19 mouse cellular contexts compared by ENCODE assay signal in the genomic region with DNA sequence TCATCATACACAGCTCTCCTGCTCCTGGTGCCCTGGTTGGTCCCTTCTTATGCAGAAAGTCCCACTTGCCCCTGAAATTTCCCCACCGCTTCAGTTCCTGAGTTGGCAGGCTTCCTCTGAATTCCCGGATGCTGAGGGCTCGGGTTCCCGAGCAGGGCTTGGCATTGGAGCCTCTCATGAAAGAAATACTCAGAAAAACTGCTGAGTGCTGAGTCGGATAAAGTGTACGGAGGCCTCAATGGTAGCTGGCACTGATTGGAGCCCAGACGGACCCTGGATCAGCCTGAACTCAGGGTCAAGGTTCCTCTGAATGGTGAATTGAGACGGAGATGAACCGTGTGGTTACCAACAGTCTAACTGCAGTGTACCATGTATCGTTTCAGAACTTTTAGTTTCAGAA. TPM values are rescaled to one million over a fixed set of nuclear protein-coding genes. Genes with fewer than 3 reads are reported as not detected.
DNase-seq lines count a peak whose midpoint lies in the region; ATAC-seq and TF ChIP-seq lines count a peak whose summit lies in the region.
"Had no signal": no experiment of that assay in that cellular context is flagged by ENCODE, and none has a peak within 500 bp of the region (broad histone marks: within the 10 kb centered on the region; RNA-seq: fewer than 3 reads in every experiment).

No protein-coding gene starts in this region.

- peak; percentile 65 for DNase-seq in gastrocnemius, adult 2 months
- no peak for DNase-seq in gastrocnemius, postnatal 4 days (ENCODE audit: low spot score in 2 of 2)
- no peak for DNase-seq in liver, embryonic 11.5 days (ENCODE audit: low spot score)
- peak; percentile 57 for DNase-seq in embryonic facial prominence, embryonic 14.5 days (ENCODE audit: low spot score)
- peak; percentile 36 for DNase-seq in kidney, postnatal 10 days
- no peak for DNase-seq in MN1 (ENCODE audit: low spot score)
- no peak for DNase-seq in cerebellum, adult 9-10 months
- DNase-seq: adrenal gland, adult 2 months; B cell, adult 2 months; cerebellum, postnatal 25 days; embryo, embryonic 11 days; thymus, postnatal 25 days had no signal

- peaks cover 28% of the 10 kb centered on the region for H3K4me1 ChIP-seq in liver, embryonic 15.5 days (replicated peaks)
- 0 out of 2 replicates have a peak, but pooled peaks cover 3% of the 10 kb centered on the region for H3K4me1 ChIP-seq in liver, embryonic 11.5 days (replicated peaks; ENCODE audit: control insufficient read depth, insufficient read depth, low read length)
- H3K4me1 ChIP-seq in embryonic facial prominence, embryonic 14.5 days (ENCODE audit: control insufficient read depth, insufficient read depth, low read length): no peaks in the 10 kb centered on the region
- H3K4me1 ChIP-seq: forebrain, embryonic 13.5 days; hindbrain, embryonic 13.5 days; lung, embryonic 15.5 days; midbrain, embryonic 12.5 days; neural tube, embryonic 13.5 days had no signal

- ATAC-seq in liver, embryonic 15.5 days (ENCODE audit: insufficient read depth): no peak
- ATAC-seq in liver, embryonic 11.5 days (replicated peaks; ENCODE audit: low FRiP score): no peak
- ATAC-seq in embryonic facial prominence, embryonic 14.5 days (ENCODE audit: low read depth): no peak
- ATAC-seq: forebrain, embryonic 13.5 days had no signal

- no peaks in the 10 kb centered on the region for H3K9me3 ChIP-seq in liver, embryonic 15.5 days (replicated peaks)
- no peaks in the 10 kb centered on the region for H3K9me3 ChIP-seq in liver, embryonic 11.5 days (ENCODE audit: control insufficient read depth, low read length)
- no peaks in the 10 kb centered on the region for H3K9me3 ChIP-seq in embryonic facial prominence, embryonic 14.5 days (ENCODE audit: control insufficient read depth, low read length)
- H3K9me3 ChIP-seq: forebrain, embryonic 13.5 days; heart, embryonic 12.5 days; hindbrain, embryonic 13.5 days; lung, embryonic 15.5 days; midbrain, embryonic 12.5 days; neural tube, embryonic 13.5 days had no signal

- peak overlapping the region; percentile 63 for H3K27ac ChIP-seq in gastrocnemius, adult 2 months
- 0 out of 2 replicates have a peak overlapping the region, but pooled peaks have one; percentile 29 for H3K27ac ChIP-seq in liver, embryonic 15.5 days (replicated peaks)
- H3K27ac ChIP-seq in liver, embryonic 11.5 days (ENCODE audit: low read depth, low read length): no peak overlapping the region
- H3K27ac ChIP-seq in embryonic facial prominence, embryonic 14.5 days (replicated peaks; ENCODE audit: low read depth, low read length): no peak overlapping the region
- H3K27ac ChIP-seq: forebrain, embryonic 13.5 days; hindbrain, embryonic 13.5 days; lung, embryonic 15.5 days; midbrain, embryonic 12.5 days; neural tube, embryonic 13.5 days had no signal

- intact Hi-C loops in gastrocnemius, adult 2 months (cut with DNase I): no loop called here

- no peak overlapping the region for H3K9ac ChIP-seq in liver, embryonic 15.5 days
- H3K9ac ChIP-seq in liver, embryonic 11.5 days (ENCODE audit: low read depth, low read length): no peak overlapping the region
- peak overlapping the region; percentile 19; the same call in 1 of the 2 replicates for H3K9ac ChIP-seq in embryonic facial prominence, embryonic 14.5 days (ENCODE audit: low read depth, low read length)
- H3K9ac ChIP-seq: forebrain, embryonic 13.5 days; heart, embryonic 12.5 days; hindbrain, embryonic 13.5 days; lung, embryonic 15.5 days; midbrain, embryonic 12.5 days; neural tube, embryonic 13.5 days had no signal

- WGBS in liver, embryonic 15.5 days (ENCODE audit: insufficient replicate concordance): 67% methylated on average over 10 of the region's 10 CpGs
- WGBS in liver, embryonic 11.5 days: 75% methylated on average over 10 of the region's 10 CpGs
- WGBS in embryonic facial prominence, embryonic 14.5 days: 58% methylated on average over 10 of the region's 10 CpGs

- no peaks in the 10 kb centered on the region for H3K36me3 ChIP-seq in liver, embryonic 15.5 days (replicated peaks)
- no peaks in the 10 kb centered on the region for H3K36me3 ChIP-seq in liver, embryonic 11.5 days (ENCODE audit: control insufficient read depth, insufficient read depth, low read length)
- H3K36me3 ChIP-seq in embryonic facial prominence, embryonic 14.5 days (ENCODE audit: control insufficient read depth, insufficient read depth, low read length): no peaks in the 10 kb centered on the region
- H3K36me3 ChIP-seq: heart, embryonic 12.5 days; hindbrain, embryonic 13.5 days; lung, embryonic 15.5 days; midbrain, embryonic 12.5 days; neural tube, embryonic 13.5 days had no signal

- H3K4me2 ChIP-seq in liver, embryonic 15.5 days: no peak overlapping the region
- H3K4me2 ChIP-seq in liver, embryonic 11.5 days: no peak overlapping the region
- H3K4me2 ChIP-seq in embryonic facial prominence, embryonic 14.5 days (ENCODE audit: low read depth, low read length): no peak overlapping the region
- H3K4me2 ChIP-seq: forebrain, embryonic 13.5 days; heart, embryonic 12.5 days; hindbrain, embryonic 13.5 days; lung, embryonic 15.5 days; midbrain, embryonic 12.5 days; neural tube, embryonic 13.5 days had no signal

- H3K27me3 ChIP-seq in liver, embryonic 15.5 days: no peaks in the 10 kb centered on the region
- H3K27me3 ChIP-seq in liver, embryonic 11.5 days (replicated peaks; ENCODE audit: control insufficient read depth, insufficient read depth, low read length): no peaks in the 10 kb centered on the region
- no peaks in the 10 kb centered on the region for H3K27me3 ChIP-seq in embryonic facial prominence, embryonic 14.5 days (replicated peaks; ENCODE audit: control insufficient read depth, insufficient read depth, low read length)
- H3K27me3 ChIP-seq: forebrain, embryonic 13.5 days; heart, embryonic 12.5 days; hindbrain, embryonic 13.5 days; lung, embryonic 15.5 days; midbrain, embryonic 12.5 days; neural tube, embryonic 13.5 days had no signal

- no peak for TF ChIP-seq CTCF in gastrocnemius, adult 2 months (IDR thresholded peaks at IDR 0.05)

- peak overlapping the region; percentile 51 for H3K4me3 ChIP-seq in gastrocnemius, adult 2 months
- no peak overlapping the region for H3K4me3 ChIP-seq in liver, embryonic 15.5 days (replicated peaks)
- no peak overlapping the region for H3K4me3 ChIP-seq in liver, embryonic 11.5 days (ENCODE audit: low read depth, low read length)
- H3K4me3 ChIP-seq in embryonic facial prominence, embryonic 14.5 days (ENCODE audit: low read depth, low read length): no peak overlapping the region
- H3K4me3 ChIP-seq: forebrain, embryonic 13.5 days; heart, embryonic 12.5 days; hindbrain, embryonic 13.5 days; lung, embryonic 15.5 days; midbrain, embryonic 12.5 days; neural tube, embryonic 13.5 days had no signal

RNA-seq across cellular contexts. Expression of a gene that starts 19.2 kb away (rescaled TPM):
- 10 to 100 TPM; 12.9 to 19.7 TPM for total RNA-seq in gastrocnemius, adult 2 months (2021)
- 10 to 100 TPM; 16.2 to 16.7 TPM for total RNA-seq in gastrocnemius, postnatal 4 days (2021)
- 57.9 and 79.6 TPM in 2 replicates for polyA plus RNA-seq in liver, embryonic 15.5 days (2015; fragmentation: Nextera tagmentation; extraction: Ambion mirVana)
- 59.2 and 66.1 TPM in 2 replicates for polyA plus RNA-seq in liver, embryonic 11.5 days (2014; fragmentation: Nextera tagmentation; extraction: Ambion mirVana)
- polyA plus RNA-seq in embryonic facial prominence, embryonic 14.5 days (2014; fragmentation: Nextera tagmentation; extraction: Ambion mirVana): 32.4 and 38.8 TPM in 2 replicates

RNA-seq across cellular contexts. Expression of a gene that starts 31.8 kb away (rescaled TPM):
- 10 to 100 TPM; 29.4 to 30.5 TPM for total RNA-seq in gastrocnemius, adult 2 months (2021)
- total RNA-seq in gastrocnemius, postnatal 4 days (2021): 10 to 100 TPM; 29.4 to 31.0 TPM
- polyA plus RNA-seq in liver, embryonic 15.5 days (2015; fragmentation: Nextera tagmentation; extraction: Ambion mirVana): 11.1 and 11.3 TPM in 2 replicates
- polyA plus RNA-seq in liver, embryonic 11.5 days (2014; fragmentation: Nextera tagmentation; extraction: Ambion mirVana): 28.1 and 28.3 TPM in 2 replicates
- polyA plus RNA-seq in embryonic facial prominence, embryonic 14.5 days (2014; fragmentation: Nextera tagmentation; extraction: Ambion mirVana): 43.1 and 45.4 TPM in 2 replicates

RNA-seq across cellular contexts. Expression of a gene that starts 55.6 kb away (rescaled TPM):
- 10 to 100 TPM; 31.3 to 34.7 TPM for total RNA-seq in gastrocnemius, adult 2 months (2021)
- total RNA-seq in gastrocnemius, postnatal 4 days (2021): 10 to 100 TPM; 34.9 to 41.2 TPM
- polyA plus RNA-seq in liver, embryonic 15.5 days (2015; fragmentation: Nextera tagmentation; extraction: Ambion mirVana): 10.7 and 11.8 TPM in 2 replicates
- polyA plus RNA-seq in liver, embryonic 11.5 days (2014; fragmentation: Nextera tagmentation; extraction: Ambion mirVana): 72.8 and 74.4 TPM in 2 replicates
- 25.8 and 27.2 TPM in 2 replicates for polyA plus RNA-seq in embryonic facial prominence, embryonic 14.5 days (2014; fragmentation: Nextera tagmentation; extraction: Ambion mirVana)

RNA-seq across cellular contexts. Expression of a gene that starts 59.8 kb away (rescaled TPM):
- 10 to 100 TPM; 30.1 to 30.4 TPM for total RNA-seq in gastrocnemius, adult 2 months (2021)
- 10 to 100 TPM; 30.4 to 32.8 TPM for total RNA-seq in gastrocnemius, postnatal 4 days (2021)
- 39.5 and 42.9 TPM in 2 replicates for polyA plus RNA-seq in liver, embryonic 15.5 days (2015; fragmentation: Nextera tagmentation; extraction: Ambion mirVana)
- polyA plus RNA-seq in liver, embryonic 11.5 days (2014; fragmentation: Nextera tagmentation; extraction: Ambion mirVana): 77.4 and 87.8 TPM in 2 replicates
- 71.0 and 75.3 TPM in 2 replicates for polyA plus RNA-seq in embryonic facial prominence, embryonic 14.5 days (2014; fragmentation: Nextera tagmentation; extraction: Ambion mirVana)

Comparison
In these comparisons a context has a peak if more than half of its experiments do, and no peak if none do; other contexts are left out.
1. DNase-seq: peak in gastrocnemius, adult 2 months (single experiment), embryonic facial prominence, embryonic 14.5 days (single experiment) and kidney, postnatal 10 days (single experiment); none in gastrocnemius, postnatal 4 days (0 of 2), liver, embryonic 11.5 days (single experiment), MN1 (single experiment) and cerebellum, adult 9-10 months (single experiment).
2. H3K27ac ChIP-seq: peak in gastrocnemius, adult 2 months (single experiment) and liver, embryonic 15.5 days (single experiment); none in liver, embryonic 11.5 days (single experiment) and embryonic facial prominence, embryonic 14.5 days (single experiment).